Mouse (Mus musculus): Measurements from ENCODE around the gene Hist1h2an. TPM values are rescaled to one million over a fixed set of nuclear protein-coding genes. Genes with fewer than 3 reads are reported as not detected.

Gene Hist1h2an
- 1.5 and 14.1 TPM in 2 replicates for polyA plus RNA-seq (2012; rRNA removed)

GRCm38 (mm10) chr13:21786899-21787629 is at the start of gene Hist1h2an, which contains the start of gene Hist1h2bp:
Gene Hist1h2an (minus strand): TSS chr13:21787218.
Gene Hist1h2bp (plus strand): TSS chr13:21787461.

GRCm38 (mm10) chr13:21833461-21833860 is 46.4 kb upstream of the Hist1h2an start, which contains the start of the genes Hist1h2ap and Hist1h2br:
Gene Hist1h2ap (minus strand): TSS chr13:21833507.
Gene Hist1h2br (plus strand): TSS chr13:21833743.

GRCm38 (mm10) chr13:21831418-21832394 is 44.7 kb upstream of the Hist1h2an start, which contains the start of gene Hist1h4n:
Gene Hist1h4n (minus strand): TSS chr13:21832196.

GRCm38 (mm10) chr13:21811539-21811938 is 24.5 kb upstream of the Hist1h2an start, which contains the start of gene Hist1h4m:
Gene Hist1h4m (plus strand): TSS chr13:21811746.

GRCm38 (mm10) chr13:21810073-21810472 is 23.1 kb upstream of the Hist1h2an start, which contains the start of the genes Hist1h2bq and Hist1h2ao:
Gene Hist1h2bq (minus strand): TSS chr13:21810197.
Gene Hist1h2ao (plus strand): TSS chr13:21810465.

GRCm38 (mm10) chr13:21783255-21783617 is 3.8 kb downstream of the Hist1h2an start, which contains the start of gene Hist1h3i:
Gene Hist1h3i (minus strand): TSS chr13:21783370.

GRCm38 (mm10) chr13:21779767-21780731 is 7.0 kb downstream of the Hist1h2an start, which contains the start of gene Hist1h1b:
Gene Hist1h1b (minus strand): TSS chr13:21780625.

GRCm38 (mm10) chr13:21753524-21754285 is 33.3 kb downstream of the Hist1h2an start, which contains the start of the genes Hist1h2ak and Hist1h2bn:
Gene Hist1h2ak (minus strand): TSS chr13:21753827.
Gene Hist1h2bn (plus strand): TSS chr13:21754123.

GRCm38 (mm10) chr13:21750159-21751017 is 36.6 kb downstream of the Hist1h2an start, which contains the start of gene Hist1h4k:
Gene Hist1h4k (minus strand): TSS chr13:21750505.

Other genes starting within 250 kb of the Hist1h2an start
- not detected in 2 replicates for gene Olfr1366, start 244.4 kb downstream of the Hist1h2an start, polyA plus RNA-seq (2012; rRNA removed)
- gene Olfr1535, start 227.3 kb downstream of the Hist1h2an start, polyA plus RNA-seq (2012; rRNA removed) = not detected in 2 replicates
- gene Olfr1364, start 205.5 kb downstream of the Hist1h2an start, polyA plus RNA-seq (2012; rRNA removed) = not detected in 2 replicates
- not detected in 2 replicates for gene Olfr1362, start 173.2 kb downstream of the Hist1h2an start, polyA plus RNA-seq (2012; rRNA removed)
- not detected in 2 replicates for gene Olfr11, start 144.7 kb downstream of the Hist1h2an start, polyA plus RNA-seq (2012; rRNA removed)
- not detected in 2 replicates for gene Olfr1361, start 123.8 kb downstream of the Hist1h2an start, polyA plus RNA-seq (2012; rRNA removed)
- gene Olfr1360, start 109.8 kb downstream of the Hist1h2an start, polyA plus RNA-seq (2012; rRNA removed) = not detected in 2 replicates
- gene Olfr1359, start 89.1 kb downstream of the Hist1h2an start, polyA plus RNA-seq (2012; rRNA removed) = not detected in 2 replicates
- gene Hist1h2bl, start 71.1 kb downstream of the Hist1h2an start, polyA plus RNA-seq (2012; rRNA removed) = 2.0 and 2.3 TPM in 2 replicates
- gene Hist1h2ai, start 70.8 kb downstream of the Hist1h2an start, polyA plus RNA-seq (2012; rRNA removed) = 10.0 and 28.4 TPM in 2 replicates
- gene Hist1h3h, start 69.6 kb downstream of the Hist1h2an start, polyA plus RNA-seq (2012; rRNA removed) = 30.9 and 34.4 TPM in 2 replicates
- 0.27 and 2.2 TPM in 2 replicates for gene Hist1h2bm, start 65.2 kb downstream of the Hist1h2an start, polyA plus RNA-seq (2012; rRNA removed)
- 1.6 and 2.1 TPM in 2 replicates for gene Hist1h4j, start 52.2 kb downstream of the Hist1h2an start, polyA plus RNA-seq (2012; rRNA removed)
- gene Hist1h4k, start 36.7 kb downstream of the Hist1h2an start, polyA plus RNA-seq (2012; rRNA removed) = 4.7 and 8.7 TPM in 2 replicates
- 8.2 and 14.0 TPM in 2 replicates for gene Hist1h2ak, start 33.4 kb downstream of the Hist1h2an start, polyA plus RNA-seq (2012; rRNA removed)
- gene Hist1h2bn, start 33.1 kb downstream of the Hist1h2an start, polyA plus RNA-seq (2012; rRNA removed) = 1.2 and 4.2 TPM in 2 replicates
- 0.24 TPM in 1 of 2 replicates, not detected in the other for gene Hist1h1b, start 6.6 kb downstream of the Hist1h2an start, polyA plus RNA-seq (2012; rRNA removed)
- 19.2 and 38.0 TPM in 2 replicates for gene Hist1h3i, start 3.8 kb downstream of the Hist1h2an start, polyA plus RNA-seq (2012; rRNA removed)
- 0.90 TPM in 1 of 2 replicates, not detected in the other for gene Hist1h2bp, start 243 bp upstream of the Hist1h2an start, polyA plus RNA-seq (2012; rRNA removed)
- gene Hist1h2bq, start 23.0 kb upstream of the Hist1h2an start, polyA plus RNA-seq (2012; rRNA removed) = 6.4 and 9.3 TPM in 2 replicates
- not detected in 2 replicates for gene Hist1h2ao, start 23.2 kb upstream of the Hist1h2an start, polyA plus RNA-seq (2012; rRNA removed)
- not detected in 2 replicates for gene Hist1h4m, start 24.5 kb upstream of the Hist1h2an start, polyA plus RNA-seq (2012; rRNA removed)
- 4.8 and 6.7 TPM in 2 replicates for gene Hist1h4n, start 45.0 kb upstream of the Hist1h2an start, polyA plus RNA-seq (2012; rRNA removed)
- 121 and 393 TPM in 2 replicates for gene Hist1h2ap, start 46.3 kb upstream of the Hist1h2an start, polyA plus RNA-seq (2012; rRNA removed)
- 6.9 and 8.0 TPM in 2 replicates for gene Hist1h2br, start 46.5 kb upstream of the Hist1h2an start, polyA plus RNA-seq (2012; rRNA removed)
- gene Zfp184, start 157.9 kb upstream of the Hist1h2an start, polyA plus RNA-seq (2012; rRNA removed) = 0.03 TPM in 1 of 2 replicates, not detected in the other
- not detected in 2 replicates for gene Pom121l2, start 194.0 kb upstream of the Hist1h2an start, polyA plus RNA-seq (2012; rRNA removed)
- gene Prss16, start 222.5 kb upstream of the Hist1h2an start, polyA plus RNA-seq (2012; rRNA removed) = 0.22 and 0.48 TPM in 2 replicates
- gene Hist1h2ah, start 248.3 kb upstream of the Hist1h2an start, polyA plus RNA-seq (2012; rRNA removed) = 5.9 and 12.0 TPM in 2 replicates
- 9.0 and 9.2 TPM in 2 replicates for gene Hist1h2bk, start 248.7 kb upstream of the Hist1h2an start, polyA plus RNA-seq (2012; rRNA removed)

Data from stomach, adult 2 months (tissue).